Mouse (Mus musculus): ENCODE measurements at regions not wholly inside any gene's neighbourhood (a gene's known extent, or its start where the extent isn't known, plus 50 kb on each side); places are given as distances from the start of the nearest gene placed in this dataset.

GRCm38 (mm10) chr15:17715584-17715983, 987.0 kb downstream of the Cdh9 start:
- no peak for DNase-seq (ENCODE audit: low spot score)
- 88% methylated on average over 2 of the region's 2 CpGs for WGBS
- no peak overlapping the region for H3K4me3 ChIP-seq (ENCODE audit: low read depth, low read length)
- no peaks in the 10 kb centered on the region for H3K36me3 ChIP-seq (ENCODE audit: control insufficient read depth, insufficient read depth, low read length)
- H3K27me3 ChIP-seq (ENCODE audit: control insufficient read depth, insufficient read depth, low read length): no peaks in the 10 kb centered on the region
- no peaks in the 10 kb centered on the region for H3K9me3 ChIP-seq (ENCODE audit: control insufficient read depth, low read length)
- ATAC-seq (replicated peaks; ENCODE audit: low FRiP score): no peak
- no peaks in the 10 kb centered on the region for H3K4me1 ChIP-seq (replicated peaks; ENCODE audit: control insufficient read depth, insufficient read depth, low read length)
- no peak overlapping the region for H3K9ac ChIP-seq (ENCODE audit: low read length)
- no peak overlapping the region for H3K27ac ChIP-seq (ENCODE audit: low read depth, low read length)
- no peak overlapping the region for H3K4me2 ChIP-seq (ENCODE audit: low read depth, low read length, severe bottlenecking)

GRCm38 (mm10) chr15:17730651-17731050, 1002.1 kb downstream of the Cdh9 start:
- Histone ChIP-seq H3K27me3 (ENCODE audit: control insufficient read depth, insufficient read depth, low read length) (no peaks in the 10 kb centered on the region), H3K4me2 (ENCODE audit: low read depth, low read length, severe bottlenecking) (no peak overlapping the region), H3K4me3 (ENCODE audit: low read depth, low read length) (no peak overlapping the region), H3K36me3 (ENCODE audit: control insufficient read depth, insufficient read depth, low read length) (no peaks in the 10 kb centered on the region), H3K9ac (ENCODE audit: low read length) (no peak overlapping the region), H3K4me1 (replicated peaks; ENCODE audit: control insufficient read depth, insufficient read depth, low read length) (no peaks in the 10 kb centered on the region), H3K9me3 (ENCODE audit: control insufficient read depth, low read length) (no peaks in the 10 kb centered on the region), H3K27ac (ENCODE audit: low read depth, low read length) (no peak overlapping the region)
- WGBS: 46% methylated on average over 1 of the region's 1 CpGs
- no peak for ATAC-seq (replicated peaks; ENCODE audit: low FRiP score)
- DNase-seq (ENCODE audit: low spot score): no peak

- DNase-seq (ENCODE audit: low spot score) (no peak), ATAC-seq (replicated peaks; ENCODE audit: low FRiP score) (no peak)
- WGBS: 89% methylated on average over 10 of the region's 10 CpGs
- Histone ChIP-seq H3K36me3 (ENCODE audit: control insufficient read depth, insufficient read depth, low read length) (no peaks in the 10 kb centered on the region), H3K9me3 (ENCODE audit: control insufficient read depth, low read length) (no peaks in the 10 kb centered on the region), H3K9ac (ENCODE audit: low read length) (no peak overlapping the region), H3K4me2 (ENCODE audit: low read depth, low read length, severe bottlenecking) (no peak overlapping the region), H3K27me3 (ENCODE audit: control insufficient read depth, insufficient read depth, low read length) (no peaks in the 10 kb centered on the region), H3K4me3 (ENCODE audit: low read depth, low read length) (no peak overlapping the region), H3K27ac (ENCODE audit: low read depth, low read length) (no peak overlapping the region), H3K4me1 (replicated peaks; ENCODE audit: control insufficient read depth, insufficient read depth, low read length) (no peaks in the 10 kb centered on the region)
These were observed 1041.7 kb downstream of the Cdh9 start for GRCm38 (mm10) chr15:17770225-17770677.

GRCm38 (mm10) chr15:17779788-17780187, 1039.0 kb upstream of the Cdh10 start:
- DNase-seq (ENCODE audit: low spot score) (no peak), ATAC-seq (replicated peaks; ENCODE audit: low FRiP score) (no peak)
- 88% methylated on average over 2 of the region's 2 CpGs for WGBS
- H3K36me3 ChIP-seq (ENCODE audit: control insufficient read depth, insufficient read depth, low read length): no peaks in the 10 kb centered on the region
- H3K9ac ChIP-seq (ENCODE audit: low read length): no peak overlapping the region
- H3K4me1 ChIP-seq (replicated peaks; ENCODE audit: control insufficient read depth, insufficient read depth, low read length): no peaks in the 10 kb centered on the region
- H3K9me3 ChIP-seq (ENCODE audit: control insufficient read depth, low read length): no peaks in the 10 kb centered on the region
- no peaks in the 10 kb centered on the region for H3K27me3 ChIP-seq (ENCODE audit: control insufficient read depth, insufficient read depth, low read length)
- no peak overlapping the region for H3K4me2 ChIP-seq (ENCODE audit: low read depth, low read length, severe bottlenecking)
- no peak overlapping the region for H3K27ac ChIP-seq (ENCODE audit: low read depth, low read length)
- H3K4me3 ChIP-seq (ENCODE audit: low read depth, low read length): no peak overlapping the region

GRCm38 (mm10) chr15:17783368-17783767, 1035.4 kb upstream of the Cdh10 start:
- H3K36me3 ChIP-seq (ENCODE audit: control insufficient read depth, insufficient read depth, low read length): no peaks in the 10 kb centered on the region
- no peak overlapping the region for H3K27ac ChIP-seq (ENCODE audit: low read depth, low read length)
- ATAC-seq (replicated peaks; ENCODE audit: low FRiP score): no peak
- no peak for DNase-seq (ENCODE audit: low spot score)
- H3K9ac ChIP-seq (ENCODE audit: low read length): no peak overlapping the region
- H3K9me3 ChIP-seq (ENCODE audit: control insufficient read depth, low read length): no peaks in the 10 kb centered on the region
- no peaks in the 10 kb centered on the region for H3K4me1 ChIP-seq (replicated peaks; ENCODE audit: control insufficient read depth, insufficient read depth, low read length)
- no peak overlapping the region for H3K4me3 ChIP-seq (ENCODE audit: low read depth, low read length)
- H3K4me2 ChIP-seq (ENCODE audit: low read depth, low read length, severe bottlenecking): no peak overlapping the region
- H3K27me3 ChIP-seq (ENCODE audit: control insufficient read depth, insufficient read depth, low read length): no peaks in the 10 kb centered on the region

GRCm38 (mm10) chr15:17797516-17797915, 1021.2 kb upstream of the Cdh10 start:
- no peak for DNase-seq (ENCODE audit: low spot score)
- H3K4me2 ChIP-seq (ENCODE audit: low read depth, low read length, severe bottlenecking): no peak overlapping the region
- H3K4me3 ChIP-seq (ENCODE audit: low read depth, low read length): no peak overlapping the region
- no peak overlapping the region for H3K27ac ChIP-seq (ENCODE audit: low read depth, low read length)
- H3K9me3 ChIP-seq (ENCODE audit: control insufficient read depth, low read length): no peaks in the 10 kb centered on the region
- 87% methylated on average over 3 of the region's 3 CpGs for WGBS
- no peaks in the 10 kb centered on the region for H3K36me3 ChIP-seq (ENCODE audit: control insufficient read depth, insufficient read depth, low read length)
- H3K27me3 ChIP-seq (ENCODE audit: control insufficient read depth, insufficient read depth, low read length): no peaks in the 10 kb centered on the region
- H3K9ac ChIP-seq (ENCODE audit: low read length): no peak overlapping the region
- H3K4me1 ChIP-seq (replicated peaks; ENCODE audit: control insufficient read depth, insufficient read depth, low read length): no peaks in the 10 kb centered on the region
- no peak for ATAC-seq (replicated peaks; ENCODE audit: low FRiP score)

GRCm38 (mm10) chr15:17801424-17801823, 1017.3 kb upstream of the Cdh10 start:
- Histone ChIP-seq H3K9ac (ENCODE audit: low read length) (no peak overlapping the region), H3K9me3 (ENCODE audit: control insufficient read depth, low read length) (no peaks in the 10 kb centered on the region), H3K27me3 (ENCODE audit: control insufficient read depth, insufficient read depth, low read length) (no peaks in the 10 kb centered on the region), H3K4me1 (replicated peaks; ENCODE audit: control insufficient read depth, insufficient read depth, low read length) (no peaks in the 10 kb centered on the region), H3K36me3 (ENCODE audit: control insufficient read depth, insufficient read depth, low read length) (no peaks in the 10 kb centered on the region), H3K27ac (ENCODE audit: low read depth, low read length) (no peak overlapping the region), H3K4me2 (ENCODE audit: low read depth, low read length, severe bottlenecking) (no peak overlapping the region), H3K4me3 (ENCODE audit: low read depth, low read length) (no peak overlapping the region)
- WGBS: 82% methylated on average over 3 of the region's 3 CpGs
- ATAC-seq (replicated peaks; ENCODE audit: low FRiP score) (0 out of 2 replicates have a peak, but pooled peaks have one; percentile 42), DNase-seq (ENCODE audit: low spot score) (no peak)

GRCm38 (mm10) chr15:17803107-17803506, 1015.6 kb upstream of the Cdh10 start:
- Histone ChIP-seq H3K9me3 (ENCODE audit: control insufficient read depth, low read length) (no peaks in the 10 kb centered on the region), H3K4me3 (ENCODE audit: low read depth, low read length) (no peak overlapping the region), H3K36me3 (ENCODE audit: control insufficient read depth, insufficient read depth, low read length) (no peaks in the 10 kb centered on the region), H3K9ac (ENCODE audit: low read length) (no peak overlapping the region), H3K4me2 (ENCODE audit: low read depth, low read length, severe bottlenecking) (no peak overlapping the region), H3K4me1 (replicated peaks; ENCODE audit: control insufficient read depth, insufficient read depth, low read length) (no peaks in the 10 kb centered on the region), H3K27me3 (ENCODE audit: control insufficient read depth, insufficient read depth, low read length) (no peaks in the 10 kb centered on the region), H3K27ac (ENCODE audit: low read depth, low read length) (no peak overlapping the region)
- no peak for DNase-seq (ENCODE audit: low spot score)
- ATAC-seq (replicated peaks; ENCODE audit: low FRiP score): no peak
- 87% methylated on average over 1 of the region's 1 CpGs for WGBS

- ATAC-seq (replicated peaks; ENCODE audit: low FRiP score) (no peak), DNase-seq (ENCODE audit: low spot score) (no peak)
- Histone ChIP-seq H3K4me2 (ENCODE audit: low read depth, low read length, severe bottlenecking) (no peak overlapping the region), H3K27me3 (ENCODE audit: control insufficient read depth, insufficient read depth, low read length) (no peaks in the 10 kb centered on the region), H3K9ac (ENCODE audit: low read length) (no peak overlapping the region), H3K4me1 (replicated peaks; ENCODE audit: control insufficient read depth, insufficient read depth, low read length) (no peaks in the 10 kb centered on the region), H3K27ac (ENCODE audit: low read depth, low read length) (no peak overlapping the region), H3K4me3 (ENCODE audit: low read depth, low read length) (no peak overlapping the region), H3K9me3 (ENCODE audit: control insufficient read depth, low read length) (no peaks in the 10 kb centered on the region), H3K36me3 (ENCODE audit: control insufficient read depth, insufficient read depth, low read length) (no peaks in the 10 kb centered on the region)
- WGBS: 88% methylated on average over 5 of the region's 5 CpGs
These were observed 988.4 kb upstream of the Cdh10 start for GRCm38 (mm10) chr15:17830376-17830775.
